ENCODE assay signal across 29 mouse cellular contexts in the genomic region with DNA sequence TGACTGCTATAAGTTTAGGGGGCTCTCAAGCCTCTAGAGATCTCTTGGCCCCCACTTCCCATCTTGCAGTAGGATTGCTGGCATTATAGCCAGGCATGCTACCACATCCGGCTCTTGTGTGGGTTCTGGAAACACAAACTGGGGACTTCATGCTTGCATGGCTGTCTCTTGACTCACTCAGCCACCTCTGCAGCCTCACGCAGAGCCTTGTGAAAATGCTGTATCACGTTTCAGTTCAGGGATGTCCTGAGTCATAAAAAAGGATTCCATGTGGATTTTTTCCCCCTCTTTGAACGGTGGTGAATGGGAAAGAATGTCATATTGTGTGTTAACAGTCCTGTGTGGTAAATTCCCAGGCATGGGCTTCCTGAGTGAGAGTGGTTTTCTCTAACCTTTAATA. TPM values are rescaled to one million over a fixed set of nuclear protein-coding genes. Genes with fewer than 3 reads are reported as not detected.
DNase-seq lines count a peak whose midpoint lies in the region; ATAC-seq lines count a peak whose summit lies in the region.
"Had no signal": no experiment of that assay in that cellular context is flagged by ENCODE, and none has a peak within 500 bp of the region (broad histone marks: within the 10 kb centered on the region; RNA-seq: fewer than 3 reads in every experiment).

No protein-coding gene starts in this region.

- no peak overlapping the region for H3K4me3 ChIP-seq in hindbrain, embryonic 11.5 days (ENCODE audit: low read depth, low read length)
- H3K4me3 ChIP-seq: embryonic facial prominence, embryonic 10.5 days; embryonic facial prominence, embryonic 13.5 days; forebrain, embryonic 10.5 days; forebrain, embryonic 13.5 days; heart, adult 2 months; heart, embryonic 10.5 days; heart, embryonic 13.5 days; hindbrain, embryonic 13.5 days; intestine, embryonic 15.5 days had no signal

- DNase-seq in embryo, embryonic 11 days, result peak; percentile 6
- DNase-seq in embryo, embryonic 9.5 days (ENCODE audit: extremely low spot score), result no peak
- peak; percentile 4 for DNase-seq in 3134 (ENCODE audit: extremely low read depth, insufficient read length, low spot score)
- DNase-seq in Muller cell, postnatal 12 days (ENCODE audit: inconsistent ontology term), result peak; percentile 52
- peak; percentile 19 for DNase-seq in brain, adult 2 months (ENCODE audit: low read depth, low spot score)
- no peak for DNase-seq in lung, adult 18-20 months
- no peak for DNase-seq in yolk sac, embryonic 10.5 days (ENCODE audit: low spot score)
- DNase-seq in hindbrain, embryonic 11.5 days (ENCODE audit: low spot score), result no peak
- DNase-seq: adrenal gland, adult 8-10 months; adrenal gland, postnatal 25 days; cerebellum, adult 18-20 months; cerebellum, adult 9-10 months; cerebellum, postnatal 14 days; gastrocnemius, postnatal 14 days; heart, adult 2 months; kidney, adult 11 months had no signal

- H3K27ac ChIP-seq in hindbrain, embryonic 11.5 days (ENCODE audit: low read depth, low read length), result no peak overlapping the region
- H3K27ac ChIP-seq: embryonic facial prominence, embryonic 10.5 days; embryonic facial prominence, embryonic 13.5 days; forebrain, embryonic 10.5 days; forebrain, embryonic 13.5 days; heart, adult 2 months; heart, embryonic 10.5 days; heart, embryonic 13.5 days; hindbrain, embryonic 13.5 days; intestine, embryonic 15.5 days had no signal

- no peaks in the 10 kb centered on the region for H3K36me3 ChIP-seq in hindbrain, embryonic 11.5 days (ENCODE audit: control insufficient read depth, insufficient read depth, low read length)
- H3K36me3 ChIP-seq: embryonic facial prominence, embryonic 10.5 days; embryonic facial prominence, embryonic 13.5 days; forebrain, embryonic 10.5 days; heart, embryonic 10.5 days; heart, embryonic 13.5 days; hindbrain, embryonic 13.5 days; intestine, embryonic 15.5 days had no signal

- no peaks in the 10 kb centered on the region for H3K4me1 ChIP-seq in hindbrain, embryonic 11.5 days (replicated peaks; ENCODE audit: control insufficient read depth, insufficient read depth, low read length)
- H3K4me1 ChIP-seq: embryonic facial prominence, embryonic 10.5 days; embryonic facial prominence, embryonic 13.5 days; forebrain, embryonic 10.5 days; forebrain, embryonic 13.5 days; hindbrain, embryonic 13.5 days had no signal

- no peaks in the 10 kb centered on the region for H3K27me3 ChIP-seq in hindbrain, embryonic 11.5 days (ENCODE audit: control insufficient read depth, insufficient read depth, low read length)
- H3K27me3 ChIP-seq: embryonic facial prominence, embryonic 13.5 days; forebrain, embryonic 13.5 days; heart, embryonic 13.5 days; hindbrain, embryonic 13.5 days; intestine, embryonic 15.5 days had no signal

- no peak for ATAC-seq in hindbrain, embryonic 11.5 days (ENCODE audit: low FRiP score)
- ATAC-seq: activated CD4-positive, CD25-positive, alpha-beta regulatory T cell, adult 4 months; forebrain, embryonic 13.5 days; forebrain, embryonic 16.5 days; hindbrain, embryonic 16.5 days; intestine, embryonic 15.5 days had no signal

- 60% methylated on average over 4 of the region's 4 CpGs for WGBS in hindbrain, embryonic 11.5 days

- no peak overlapping the region for H3K4me2 ChIP-seq in hindbrain, embryonic 11.5 days (replicated peaks; ENCODE audit: low read depth, low read length)
- H3K4me2 ChIP-seq: embryonic facial prominence, embryonic 13.5 days; forebrain, embryonic 13.5 days; heart, embryonic 13.5 days; hindbrain, embryonic 13.5 days; intestine, embryonic 15.5 days had no signal

- no peak overlapping the region for H3K9ac ChIP-seq in hindbrain, embryonic 11.5 days (ENCODE audit: low read depth, low read length)
- H3K9ac ChIP-seq: embryonic facial prominence, embryonic 13.5 days; forebrain, embryonic 13.5 days; heart, embryonic 13.5 days; hindbrain, embryonic 13.5 days; intestine, embryonic 15.5 days had no signal

- no peaks in the 10 kb centered on the region for H3K9me3 ChIP-seq in hindbrain, embryonic 11.5 days (ENCODE audit: control insufficient read depth, low read length)
- H3K9me3 ChIP-seq: embryonic facial prominence, embryonic 10.5 days; embryonic facial prominence, embryonic 13.5 days; forebrain, embryonic 13.5 days; heart, embryonic 10.5 days; heart, embryonic 13.5 days; hindbrain, embryonic 13.5 days; intestine, embryonic 15.5 days had no signal

RNA-seq across cellular contexts. Expression of gene Serpina16, which starts 7.8 kb away (rescaled TPM):
- not detected in 2 replicates for polyA plus RNA-seq in hindbrain, embryonic 11.5 days (2014; fragmentation: Nextera tagmentation; extraction: Ambion mirVana)
- polyA plus RNA-seq: activated CD4-positive, CD25-positive, alpha-beta regulatory T cell, adult 4 months; embryonic facial prominence, embryonic 10.5 days; embryonic facial prominence, embryonic 13.5 days; forebrain, embryonic 10.5 days; forebrain, embryonic 13.5 days; forebrain, embryonic 16.5 days; heart, adult 2 months; heart, embryonic 10.5 days; heart, embryonic 13.5 days; heart, embryonic 16.5 days; hindbrain, embryonic 13.5 days; hindbrain, embryonic 16.5 days had no signal

RNA-seq across cellular contexts. Expression of gene Serpina1f, which starts 11.6 kb away (rescaled TPM):
- polyA plus RNA-seq in hindbrain, embryonic 11.5 days (2014; fragmentation: Nextera tagmentation; extraction: Ambion mirVana), result not detected in 2 replicates
- polyA plus RNA-seq: activated CD4-positive, CD25-positive, alpha-beta regulatory T cell, adult 4 months; embryonic facial prominence, embryonic 10.5 days; embryonic facial prominence, embryonic 13.5 days; forebrain, embryonic 10.5 days; forebrain, embryonic 13.5 days; forebrain, embryonic 16.5 days; heart, adult 2 months; heart, embryonic 13.5 days; heart, embryonic 16.5 days; hindbrain, embryonic 13.5 days; hindbrain, embryonic 16.5 days; intestine, embryonic 15.5 days had no signal

RNA-seq across cellular contexts. Expression of gene Serpina6, which starts 26.8 kb away (rescaled TPM):
- 0.42 TPM in 1 of 2 replicates, not detected in the other for polyA plus RNA-seq in hindbrain, embryonic 11.5 days (2014; fragmentation: Nextera tagmentation; extraction: Ambion mirVana)
- polyA plus RNA-seq: activated CD4-positive, CD25-positive, alpha-beta regulatory T cell, adult 4 months; embryonic facial prominence, embryonic 10.5 days; embryonic facial prominence, embryonic 13.5 days; forebrain, embryonic 10.5 days; forebrain, embryonic 13.5 days; forebrain, embryonic 16.5 days; heart, adult 2 months; hindbrain, embryonic 13.5 days; hindbrain, embryonic 16.5 days had no signal

RNA-seq across cellular contexts. Expression of gene Serpina10, which starts 52.5 kb away (rescaled TPM):
- polyA plus RNA-seq in hindbrain, embryonic 11.5 days (2014; fragmentation: Nextera tagmentation; extraction: Ambion mirVana), result 0.15 TPM in 1 of 2 replicates, not detected in the other
- polyA plus RNA-seq: activated CD4-positive, CD25-positive, alpha-beta regulatory T cell, adult 4 months; embryonic facial prominence, embryonic 10.5 days; forebrain, embryonic 10.5 days; forebrain, embryonic 13.5 days; gonadal fat pad, adult 2 months; heart, adult 2 months; heart, embryonic 16.5 days; hindbrain, embryonic 13.5 days had no signal

Comparison
In these comparisons a context has a peak if more than half of its experiments do, and no peak if none do; other contexts are left out.
1. DNase-seq: peak in embryo, embryonic 11 days (single experiment), 3134 (single experiment), Muller cell, postnatal 12 days (single experiment) and brain, adult 2 months (single experiment); none in embryo, embryonic 9.5 days (single experiment), lung, adult 18-20 months (0 of 2), yolk sac, embryonic 10.5 days (single experiment) and hindbrain, embryonic 11.5 days (single experiment).